Mouse (Mus musculus): ENCODE measurements around the gene Atp5f1.

Gene Atp5f1

GRCm38 (mm10) chr3:105900266-105900665, 59.6 kb downstream of the Atp5f1 start:
- no peak for DNase-seq (ENCODE audit: low spot score)

GRCm38 (mm10) chr3:105899394-105900147, 60.3 kb downstream of the Atp5f1 start:
- DNase-seq (ENCODE audit: low spot score), result peak; percentile 81

- no peak for DNase-seq (ENCODE audit: low spot score)
Measured at GRCm38 (mm10) chr3:105898861-105899260, 61.0 kb downstream of the Atp5f1 start.

GRCm38 (mm10) chr3:105898325-105898724, 61.6 kb downstream of the Atp5f1 start:
- DNase-seq (ENCODE audit: low spot score), result peak; percentile 24

- no peak for DNase-seq (ENCODE audit: low spot score)
Measured at GRCm38 (mm10) chr3:105896811-105897210, 63.1 kb downstream of the Atp5f1 start.

GRCm38 (mm10) chr3:105894601-105895592, 65.0 kb downstream of the Atp5f1 start:
- peak; percentile 90 for DNase-seq (ENCODE audit: low spot score)

GRCm38 (mm10) chr3:105893941-105894391, 65.9 kb downstream of the Atp5f1 start:
- peak; percentile 21 for DNase-seq (ENCODE audit: low spot score)

Data from ovary, postnatal 36 days (tissue).